Mouse (Mus musculus): ENCODE results near the gene Rpl3l.

- TF ChIP-seq POLR2A (IDR thresholded peaks at IDR 0.05; ENCODE audit: insufficient read depth, low read depth, low read length) (no peak), CTCF (IDR thresholded peaks at IDR 0.05; ENCODE audit: insufficient read depth, low read depth, low read length) (no peak)
These were observed 4.8 kb downstream of the Rpl3l start for GRCm38 (mm10) chr17:24732233-24732935.
